Mouse (Mus musculus): ENCODE data around the gene 3830403N18Rik. TPM values are rescaled to one million over a fixed set of nuclear protein-coding genes. Genes with fewer than 3 reads are reported as not detected.
"Not testable (repeated sequence)": the region's sequence is repeated elsewhere in the genome, so short reads cannot be mapped to it uniquely, and the experiment has no call there.

Gene 3830403N18Rik
- total RNA-seq (2021): not detected in 2 replicates
- long read RNA-seq, experiment 1: 0 reads
- long read RNA-seq, experiment 2: 0 reads

- not testable (repeated sequence) for DNase-seq
Measured at GRCm38 (mm10) chrX:56136336-56136909, at the start of gene 3830403N18Rik. Gene 3830403N18Rik (plus strand): TSS chrX:56136572.

DNA sequence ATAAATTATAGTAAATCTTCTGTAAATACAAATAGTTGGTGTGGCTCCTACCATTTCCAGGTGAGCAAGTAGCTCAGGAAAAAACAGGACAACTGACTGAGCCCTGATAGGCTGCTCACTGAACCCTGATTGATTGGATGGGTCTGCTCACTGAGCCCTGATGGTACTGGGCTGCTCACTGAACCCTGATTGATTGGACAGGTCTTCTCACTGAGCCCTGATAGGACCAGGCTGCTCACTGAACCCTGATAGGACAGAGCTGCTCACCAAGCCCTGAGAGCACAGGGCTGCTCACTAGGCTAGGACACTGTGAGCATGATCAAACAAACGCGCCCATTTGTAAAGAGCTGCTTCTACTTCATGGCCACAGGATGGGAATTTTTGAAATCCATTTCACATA, 15.0 kb downstream of the 3830403N18Rik start:
- no peak for DNase-seq

DNA sequence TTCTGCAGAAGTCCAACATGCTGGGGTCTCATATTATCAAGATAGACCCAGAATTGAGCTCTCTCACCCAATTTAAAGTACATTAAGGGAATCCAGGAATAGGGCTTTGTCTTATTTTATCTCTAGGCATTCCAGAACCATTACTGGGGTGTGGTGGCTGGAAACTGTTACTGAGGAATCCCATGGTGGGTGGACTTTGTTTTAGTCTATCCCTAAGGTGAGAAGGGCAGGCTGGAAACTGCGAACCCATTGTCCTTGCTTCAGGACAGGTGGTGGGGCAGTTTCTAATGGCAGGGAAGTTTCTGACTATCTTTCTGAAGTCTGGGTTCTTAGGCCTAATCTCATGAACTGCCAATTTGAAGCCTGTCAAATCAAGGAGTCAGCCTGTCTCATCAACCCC, 50.1 kb downstream of the 3830403N18Rik start:
- DNase-seq: not testable (repeated sequence)

Other genes starting within 250 kb of the 3830403N18Rik start
- gene Gm773, start 76.3 kb downstream of the 3830403N18Rik start, total RNA-seq (2021): not detected in 2 replicates
- gene Zfp449, start 209.8 kb downstream of the 3830403N18Rik start, total RNA-seq (2021): 3.2 and 3.8 TPM in 2 replicates
- 0.56 and 1.4 TPM in 2 replicates for gene Smim10l2a, start 238.0 kb downstream of the 3830403N18Rik start, total RNA-seq (2021)

All from adrenal gland, postnatal 14 days (tissue).